Comparison of ENCODE assay signal across 28 mouse cellular contexts in genomic region chr15:27491425-27492070, GRCm38 (mm10). TPM values are rescaled to one million over a fixed set of nuclear protein-coding genes. Genes with fewer than 3 reads are reported as not detected.
A peak's percentile ranks its signal among the peaks of the same experiment; 100 is the strongest.
DNase-seq lines count a peak whose midpoint lies in the region; ATAC-seq lines count a peak whose summit lies in the region.
"Had no signal": no experiment of that assay in that cellular context is flagged by ENCODE, and none has a peak within 500 bp of the region (broad histone marks: within the 10 kb centered on the region; RNA-seq: fewer than 3 reads in every experiment).

No protein-coding gene starts in this region.

- peaks cover 4% of the 10 kb centered on the region; the same call in 1 of the 2 replicates for H3K27me3 ChIP-seq in liver, embryonic 11.5 days (replicated peaks; ENCODE audit: control insufficient read depth, insufficient read depth, low read length)
- H3K27me3 ChIP-seq in liver, embryonic 16.5 days (ENCODE audit: control insufficient read depth, insufficient read depth, low read depth, low read length) = no peaks in the 10 kb centered on the region; the same call in 1 of the 2 replicates
- no peaks in the 10 kb centered on the region for H3K27me3 ChIP-seq in hindbrain, embryonic 14.5 days (ENCODE audit: control insufficient read depth, insufficient read depth, low read length)
- H3K27me3 ChIP-seq in midbrain, embryonic 13.5 days = 0 out of 2 replicates have a peak, but pooled peaks cover 6% of the 10 kb centered on the region
- H3K27me3 ChIP-seq: hindbrain, embryonic 13.5 days; kidney, embryonic 15.5 days; limb, embryonic 13.5 days; megakaryocyte, embryonic 14.5 days; midbrain, embryonic 15.5 days had no signal

- ATAC-seq in erythroblast, adult 5-6 weeks (replicated peaks; ENCODE audit: low FRiP score, poor library complexity, severe bottlenecking) = peak; percentile 32; the same call in 1 of the 2 replicates
- ATAC-seq in liver, embryonic 11.5 days (replicated peaks; ENCODE audit: low FRiP score) = peak; percentile 30
- peak; percentile 34; the same call in 1 of the 2 replicates for ATAC-seq in liver, embryonic 16.5 days (ENCODE audit: low read depth)
- ATAC-seq in hindbrain, embryonic 14.5 days (ENCODE audit: low FRiP score) = no peak
- ATAC-seq in midbrain, embryonic 13.5 days = no peak
- ATAC-seq: CD4-positive, CD25-positive, alpha-beta regulatory T cell, adult 4 months; forebrain, embryonic 14.5 days; midbrain, embryonic 15.5 days had no signal

- no peaks in the 10 kb centered on the region for H3K36me3 ChIP-seq in liver, embryonic 11.5 days (ENCODE audit: control insufficient read depth, insufficient read depth, low read length)
- no peaks in the 10 kb centered on the region for H3K36me3 ChIP-seq in liver, embryonic 16.5 days (ENCODE audit: control insufficient read depth, insufficient read depth)
- no peaks in the 10 kb centered on the region for H3K36me3 ChIP-seq in hindbrain, embryonic 14.5 days (replicated peaks; ENCODE audit: control insufficient read depth, insufficient read depth)
- H3K36me3 ChIP-seq in midbrain, embryonic 13.5 days = no peaks in the 10 kb centered on the region
- H3K36me3 ChIP-seq: hindbrain, embryonic 13.5 days; kidney, embryonic 15.5 days; limb, embryonic 13.5 days; midbrain, embryonic 15.5 days had no signal

- H3K27ac ChIP-seq in liver, embryonic 11.5 days (ENCODE audit: low read depth, low read length) = no peak overlapping the region
- H3K27ac ChIP-seq in liver, embryonic 16.5 days (ENCODE audit: low read length) = peak overlapping the region; percentile 52; the same call in 1 of the 2 replicates
- no peak overlapping the region for H3K27ac ChIP-seq in hindbrain, embryonic 14.5 days
- no peak overlapping the region for H3K27ac ChIP-seq in midbrain, embryonic 13.5 days
- H3K27ac ChIP-seq: hindbrain, embryonic 13.5 days; kidney, embryonic 15.5 days; limb, embryonic 13.5 days; midbrain, embryonic 15.5 days had no signal

- WGBS in liver, embryonic 11.5 days = 50% methylated on average over 8 of the region's 8 CpGs
- 18% methylated on average over 8 of the region's 8 CpGs for WGBS in liver, embryonic 16.5 days (ENCODE audit: insufficient replicate concordance)
- WGBS in hindbrain, embryonic 14.5 days = 96% methylated on average over 8 of the region's 8 CpGs
- 91% methylated on average over 8 of the region's 8 CpGs for WGBS in midbrain, embryonic 13.5 days

- no peak overlapping the region for H3K4me3 ChIP-seq in liver, embryonic 11.5 days (ENCODE audit: low read depth, low read length)
- no peak overlapping the region for H3K4me3 ChIP-seq in liver, embryonic 16.5 days (ENCODE audit: low read depth, low read length)
- H3K4me3 ChIP-seq in hindbrain, embryonic 14.5 days (replicated peaks; ENCODE audit: low read length) = no peak overlapping the region
- H3K4me3 ChIP-seq in midbrain, embryonic 13.5 days (replicated peaks) = no peak overlapping the region
- H3K4me3 ChIP-seq: hindbrain, embryonic 13.5 days; kidney, embryonic 15.5 days; left cerebral cortex, adult 2 months; limb, embryonic 13.5 days; megakaryocyte, embryonic 14.5 days; midbrain, embryonic 15.5 days had no signal

- no peak overlapping the region for H3K4me2 ChIP-seq in liver, embryonic 11.5 days
- no peak overlapping the region for H3K4me2 ChIP-seq in liver, embryonic 16.5 days (ENCODE audit: low read depth, low read length)
- no peak overlapping the region for H3K4me2 ChIP-seq in hindbrain, embryonic 14.5 days (replicated peaks)
- H3K4me2 ChIP-seq in midbrain, embryonic 13.5 days (replicated peaks) = no peak overlapping the region
- H3K4me2 ChIP-seq: heart, embryonic 11.5 days; hindbrain, embryonic 13.5 days; kidney, embryonic 15.5 days; limb, embryonic 13.5 days; midbrain, embryonic 15.5 days had no signal

- peaks cover 45% of the 10 kb centered on the region for H3K4me1 ChIP-seq in liver, embryonic 11.5 days (replicated peaks; ENCODE audit: control insufficient read depth, insufficient read depth, low read length)
- H3K4me1 ChIP-seq in liver, embryonic 16.5 days (ENCODE audit: control insufficient read depth, low read depth, low read length) = peaks cover 69% of the 10 kb centered on the region
- H3K4me1 ChIP-seq in hindbrain, embryonic 14.5 days (replicated peaks; ENCODE audit: control insufficient read depth, insufficient read depth, low read length) = peaks cover 38% of the 10 kb centered on the region
- peaks cover 54% of the 10 kb centered on the region for H3K4me1 ChIP-seq in midbrain, embryonic 13.5 days (replicated peaks)

- DNase-seq in 416B (ENCODE audit: low read depth) = peak; percentile 41
- DNase-seq in liver, embryonic 11.5 days (ENCODE audit: low spot score) = no peak
- DNase-seq in hindbrain, embryonic 14.5 days (ENCODE audit: low spot score) = no peak
- no peak for DNase-seq in cerebellum, postnatal 36 days
- no peak for DNase-seq in adrenal gland, postnatal 14 days
- DNase-seq: adrenal gland, adult 2 months; cerebellum, adult 8-10 months; cerebellum, postnatal 25 days; gastrocnemius, postnatal 14 days; heart, adult 18-20 months; heart, postnatal 36 days; kidney, adult 18-20 months; kidney, postnatal 25 days; lung, adult 2 months; right cerebral cortex, postnatal 25 days; thymus, postnatal 36 days had no signal

- no peaks in the 10 kb centered on the region for H3K9me3 ChIP-seq in liver, embryonic 11.5 days (ENCODE audit: control insufficient read depth, low read length)
- no peaks in the 10 kb centered on the region for H3K9me3 ChIP-seq in liver, embryonic 16.5 days (replicated peaks; ENCODE audit: control insufficient read depth, low read length)
- no peaks in the 10 kb centered on the region for H3K9me3 ChIP-seq in hindbrain, embryonic 14.5 days (ENCODE audit: control insufficient read depth, low read length)
- H3K9me3 ChIP-seq in midbrain, embryonic 13.5 days = no peaks in the 10 kb centered on the region
- H3K9me3 ChIP-seq: hindbrain, embryonic 13.5 days; kidney, embryonic 15.5 days; limb, embryonic 13.5 days; megakaryocyte, embryonic 14.5 days; midbrain, embryonic 15.5 days had no signal

- H3K9ac ChIP-seq in liver, embryonic 11.5 days (ENCODE audit: low read depth, low read length) = no peak overlapping the region
- H3K9ac ChIP-seq in liver, embryonic 16.5 days (ENCODE audit: low read depth, low read length) = no peak overlapping the region
- no peak overlapping the region for H3K9ac ChIP-seq in hindbrain, embryonic 14.5 days
- H3K9ac ChIP-seq in midbrain, embryonic 13.5 days (replicated peaks) = no peak overlapping the region
- H3K9ac ChIP-seq: hindbrain, embryonic 13.5 days; kidney, embryonic 15.5 days; limb, embryonic 13.5 days; midbrain, embryonic 15.5 days had no signal

RNA-seq across cellular contexts. Expression of gene Ank, which starts 25.1 kb away (rescaled TPM):
- 107 and 136 TPM in 2 replicates for total RNA-seq in erythroblast, adult 5-6 weeks (2015; ENCODE audit: low replicate concordance)
- total RNA-seq in erythroblast, adult 5-6 weeks (2017; ENCODE audit: low replicate concordance) = 90.5 and 98.3 TPM in 2 replicates
- 13.1 and 14.6 TPM in 2 replicates for polyA plus RNA-seq in liver, embryonic 11.5 days (2014; fragmentation: Nextera tagmentation; extraction: Ambion mirVana)
- polyA plus RNA-seq in liver, embryonic 16.5 days (2015; fragmentation: Nextera tagmentation; extraction: Ambion mirVana) = 5.9 and 6.6 TPM in 2 replicates
- polyA plus RNA-seq in hindbrain, embryonic 14.5 days (2014; fragmentation: Nextera tagmentation; extraction: Ambion mirVana) = 18.6 and 20.8 TPM in 2 replicates
- 30.2 and 34.6 TPM in 2 replicates for total RNA-seq in adrenal gland, postnatal 14 days (2021)
- polyA plus RNA-seq in midbrain, embryonic 13.5 days (2015; fragmentation: Nextera tagmentation; extraction: Ambion mirVana) = 9.9 and 11.5 TPM in 2 replicates

Comparison
In these comparisons a context has a peak if more than half of its experiments do, and no peak if none do; other contexts are left out.
1. ATAC-seq: peak in erythroblast, adult 5-6 weeks (single experiment), liver, embryonic 11.5 days (single experiment) and liver, embryonic 16.5 days (single experiment); none in hindbrain, embryonic 14.5 days (single experiment) and midbrain, embryonic 13.5 days (single experiment).